Mouse (Mus musculus) cortical plate, adult 2 months (tissue): ENCODE measurements at regions not wholly inside any gene's neighbourhood (a gene's known extent, or its start where the extent isn't known, plus 50 kb on each side); places are given as distances from the start of the nearest gene placed in this dataset.

Experiments
- H3K27ac ChIP-seq: fragments of 200-500 bp; 2 replicates; pipeline ENCODE4 v1.5.1; 2012; ENCODE audit warnings: low read length, control low read depth, inconsistent platforms; ENCODE audit not compliant: insufficient read depth
- H3K4me1 ChIP-seq: fragments of 200-500 bp; 2 replicates; pipeline ENCODE4 v1.6.1; 2011; ENCODE audit warnings: low read length; ENCODE audit not compliant: control insufficient read depth, insufficient read depth
- H3K4me3 ChIP-seq: fragments of 200-500 bp; 2 replicates; pipeline ENCODE4 v1.5.1; 2011; ENCODE audit warnings: mild to moderate bottlenecking, low read length, control low read depth; ENCODE audit not compliant: insufficient read depth
- CTCF ChIP-seq: fragments of 200-500 bp; IDR thresholded peaks from 2 replicates; pipeline ENCODE4 v1.5.1; 2011; ENCODE audit warnings: mild to moderate bottlenecking, control low read depth, low read length; ENCODE audit not compliant: insufficient read depth; ENCODE audit errors: extremely low read depth
- POLR2A ChIP-seq: fragments of 200-500 bp; IDR thresholded peaks from 2 replicates; pipeline ENCODE4 v1.6.1; 2011; ENCODE audit warnings: mild to moderate bottlenecking, low read length, control low read depth; ENCODE audit not compliant: insufficient read depth; ENCODE audit errors: extremely low read depth

DNA sequence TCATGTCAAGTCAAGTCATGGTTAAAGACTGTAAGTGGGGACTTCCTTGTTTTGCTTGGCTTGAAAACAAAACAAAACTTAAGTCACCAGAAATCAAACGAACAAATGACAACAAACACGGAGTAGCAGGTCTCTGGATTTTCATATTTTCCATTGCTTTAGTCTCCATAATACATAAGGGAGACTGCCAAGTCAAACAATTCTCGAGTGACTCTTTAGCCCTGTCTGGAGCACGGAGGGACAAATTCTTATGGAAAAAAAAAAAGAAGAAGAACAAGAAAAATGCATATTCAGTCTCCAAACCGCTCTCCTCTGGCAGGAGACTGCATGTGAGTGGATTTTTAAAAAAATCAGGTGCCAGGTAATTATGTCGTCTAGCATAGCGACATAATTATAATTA, 129.6 kb upstream of the Med14 start:
- Histone ChIP-seq H3K4me1 (no peaks in the 10 kb centered on the region), H3K4me3 (no peak overlapping the region), H3K27ac (no peak overlapping the region)
- TF ChIP-seq POLR2A (no peak), CTCF (no peak)

DNA sequence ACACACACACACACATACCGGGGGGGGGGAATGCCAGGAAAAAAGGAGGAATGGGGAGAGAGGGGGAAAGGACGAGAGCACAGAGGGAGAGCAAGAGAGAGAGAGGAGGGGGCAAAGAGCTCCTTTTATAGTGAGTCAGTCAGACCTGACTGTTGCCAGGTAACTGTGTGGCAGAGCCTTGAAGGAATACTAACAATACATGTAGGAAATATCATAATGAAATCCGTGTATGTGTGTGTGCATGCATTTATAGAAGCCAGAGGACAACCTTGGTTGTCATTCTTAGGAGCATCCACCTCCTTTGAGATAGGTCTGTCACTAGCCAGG, 127.6 kb upstream of the Med14 start:
- no peak overlapping the region for H3K4me3 ChIP-seq
- TF ChIP-seq CTCF (no peak), POLR2A (no peak)

DNA sequence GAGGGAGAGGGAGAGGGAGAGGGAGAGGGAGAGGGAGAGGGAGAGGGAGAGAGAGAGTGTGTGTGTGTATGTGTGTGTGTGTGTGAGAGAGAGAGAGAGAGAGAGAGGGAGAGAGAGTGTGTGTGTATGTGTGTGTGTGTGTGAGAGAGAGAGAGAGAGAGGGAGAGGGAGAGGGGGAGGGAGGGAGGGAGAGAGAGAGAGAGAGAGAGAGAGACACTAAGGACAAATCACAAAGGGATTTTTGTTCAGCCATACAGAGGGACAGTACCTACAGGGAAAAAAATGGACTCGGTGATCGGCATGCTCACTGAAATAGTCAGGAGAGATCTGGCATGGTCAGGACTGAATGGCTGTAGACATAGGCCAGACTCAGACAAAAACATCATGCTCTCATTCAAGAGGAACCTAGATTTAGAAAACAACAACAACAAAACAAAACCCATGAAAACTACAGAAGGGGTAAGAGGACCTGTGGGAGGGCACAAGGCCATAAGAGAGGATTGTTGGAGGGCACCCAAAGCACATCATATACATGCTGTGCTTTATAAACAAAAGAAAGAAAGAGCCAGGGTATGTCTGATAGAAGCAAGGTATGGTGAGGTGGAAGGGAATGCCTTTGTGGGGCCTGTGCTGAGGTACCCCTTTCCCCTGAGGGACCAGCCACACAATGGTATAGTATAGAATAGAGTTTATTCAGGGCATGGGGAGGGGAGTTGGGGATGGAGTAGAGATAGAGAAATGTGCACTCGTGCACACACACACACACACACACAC, 127.0 kb upstream of the Med14 start:
- no peak overlapping the region for H3K4me3 ChIP-seq
- H3K27ac ChIP-seq: no peak overlapping the region; the same call in 1 of the 2 replicates
- H3K4me1 ChIP-seq: no peaks in the 10 kb centered on the region
- TF ChIP-seq CTCF: no peak
- TF ChIP-seq POLR2A: no peak

More for the DNA sequence above, 127.6 kb upstream of the Med14 start:
- H3K27ac ChIP-seq: no peak overlapping the region
- no peaks in the 10 kb centered on the region for H3K4me1 ChIP-seq

DNA sequence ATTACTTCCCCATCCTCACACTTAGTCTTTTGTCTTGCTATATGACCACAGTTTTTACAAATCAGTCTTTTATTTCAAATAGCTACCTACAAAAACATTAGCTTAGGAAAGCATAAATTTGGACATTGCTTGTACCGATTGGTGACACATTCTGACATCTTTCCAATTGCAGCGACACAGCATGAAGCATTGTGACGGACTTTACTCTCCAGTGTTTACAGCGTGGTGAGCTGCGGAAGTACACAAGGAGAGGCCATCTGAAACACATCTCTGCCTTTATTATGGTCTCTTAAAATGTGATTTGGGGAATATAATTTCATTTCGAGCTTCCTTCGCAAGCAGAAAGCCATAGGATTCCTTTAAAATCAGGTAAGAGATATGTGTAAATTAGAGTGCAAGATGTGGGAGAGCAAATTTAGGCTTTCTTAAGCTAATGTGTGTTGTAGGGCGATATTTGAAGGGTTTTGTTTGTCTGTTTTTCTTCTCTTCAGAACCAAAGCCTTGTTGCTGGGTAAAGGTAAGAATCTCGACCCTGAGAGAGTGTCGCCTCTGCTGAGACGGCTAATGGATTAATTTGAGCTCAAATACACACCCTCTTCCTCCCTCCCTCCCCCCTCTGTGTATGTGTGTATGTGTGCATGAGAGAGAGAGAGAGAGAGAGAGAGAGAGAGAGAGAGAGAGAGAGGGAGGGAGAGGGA, 126.3 kb upstream of the Med14 start:
- Histone ChIP-seq H3K27ac (no peak overlapping the region), H3K4me3 (no peak overlapping the region), H3K4me1 (no peaks in the 10 kb centered on the region)
- TF ChIP-seq CTCF (no peak), POLR2A (no peak)

DNA sequence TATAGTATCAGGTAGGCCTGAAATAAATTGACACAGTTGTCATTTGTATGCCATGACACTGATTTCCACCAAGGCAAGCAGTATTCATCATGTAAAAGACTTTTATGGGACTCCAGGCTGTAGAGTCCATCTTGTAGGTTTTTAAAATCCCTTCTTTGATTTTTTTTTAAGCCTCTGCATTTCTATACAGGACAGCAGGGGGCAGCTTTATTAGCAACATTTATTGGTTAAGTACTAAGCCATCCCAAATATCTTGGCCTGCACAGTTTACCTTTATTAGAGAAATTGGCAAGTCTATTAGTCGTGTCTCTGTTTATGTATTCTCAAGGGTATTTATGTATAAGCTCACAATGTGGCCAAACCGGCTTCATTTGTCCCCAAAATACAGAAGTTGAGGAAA, 125.6 kb upstream of the Med14 start:
- no peak overlapping the region for H3K27ac ChIP-seq
- no peak for TF ChIP-seq POLR2A
- H3K4me3 ChIP-seq: no peak overlapping the region
- no peaks in the 10 kb centered on the region for H3K4me1 ChIP-seq

DNA sequence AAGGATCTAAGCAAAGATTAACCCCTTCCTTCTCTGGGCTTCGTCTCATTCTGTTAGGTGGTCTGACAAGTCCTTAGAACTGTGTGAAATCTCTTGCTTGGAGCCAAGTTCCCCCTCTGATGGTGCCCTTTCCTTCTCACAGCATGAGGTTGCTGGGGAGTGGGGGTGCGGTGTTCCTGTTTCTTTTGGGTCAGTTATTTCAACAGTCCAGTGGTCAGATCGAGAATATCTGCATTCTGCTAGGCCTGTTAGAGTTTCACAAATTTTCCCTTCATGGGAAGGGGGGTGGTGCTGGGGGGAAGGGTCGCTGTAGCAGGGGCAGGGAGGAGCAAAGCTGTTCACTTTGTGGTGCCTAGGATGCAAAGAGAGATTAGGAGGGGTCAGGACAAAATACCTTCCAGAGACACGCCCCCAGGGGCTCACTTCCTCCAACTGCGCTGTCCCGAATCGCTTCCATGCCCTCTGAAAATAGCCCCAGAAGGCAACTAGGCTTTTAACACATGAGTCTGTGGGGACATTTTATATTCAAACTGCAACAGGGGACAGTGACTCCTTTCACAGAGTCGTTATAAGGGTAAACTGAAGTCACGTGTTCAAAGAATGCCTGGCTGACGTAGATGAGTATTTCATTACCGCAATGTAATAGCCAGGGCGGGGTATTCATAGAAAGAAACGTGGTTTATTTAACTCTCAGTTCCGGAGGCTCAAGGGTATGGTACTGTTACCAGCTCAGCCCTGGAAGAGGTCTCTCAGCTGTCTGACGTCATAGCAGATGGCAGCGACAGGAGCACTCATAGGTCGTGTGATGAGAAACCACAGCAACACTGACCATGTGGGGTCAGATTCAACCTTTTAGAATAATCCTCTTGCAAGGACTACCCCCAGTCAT, 124.5 kb upstream of the Med14 start:
- H3K4me1 ChIP-seq: no peaks in the 10 kb centered on the region
- H3K4me3 ChIP-seq: no peak overlapping the region
- TF ChIP-seq POLR2A (no peak), CTCF (no peak)
- no peak overlapping the region for H3K27ac ChIP-seq

DNA sequence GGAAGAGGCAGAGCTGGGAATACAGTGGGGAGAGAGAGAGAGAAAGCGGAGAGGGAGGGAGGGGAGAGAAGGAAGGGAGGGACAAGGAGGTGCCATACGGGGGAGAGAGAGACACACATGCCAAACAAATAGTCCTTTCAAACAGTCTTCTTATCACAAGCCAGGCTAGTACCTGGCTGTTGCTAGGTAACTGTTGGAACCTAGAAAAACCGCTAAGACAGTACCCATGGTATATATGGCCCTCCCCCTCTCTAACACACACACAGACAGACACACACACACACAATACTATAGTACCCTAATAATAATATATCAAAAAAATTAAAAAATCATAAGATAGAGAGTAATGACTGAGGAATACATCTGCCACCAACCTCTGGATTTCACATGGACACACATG, 117.4 kb upstream of the Med14 start:
- no peak overlapping the region for H3K4me3 ChIP-seq
- TF ChIP-seq CTCF (no peak), POLR2A (no peak)
- no peak overlapping the region for H3K27ac ChIP-seq
- H3K4me1 ChIP-seq: no peaks in the 10 kb centered on the region

DNA sequence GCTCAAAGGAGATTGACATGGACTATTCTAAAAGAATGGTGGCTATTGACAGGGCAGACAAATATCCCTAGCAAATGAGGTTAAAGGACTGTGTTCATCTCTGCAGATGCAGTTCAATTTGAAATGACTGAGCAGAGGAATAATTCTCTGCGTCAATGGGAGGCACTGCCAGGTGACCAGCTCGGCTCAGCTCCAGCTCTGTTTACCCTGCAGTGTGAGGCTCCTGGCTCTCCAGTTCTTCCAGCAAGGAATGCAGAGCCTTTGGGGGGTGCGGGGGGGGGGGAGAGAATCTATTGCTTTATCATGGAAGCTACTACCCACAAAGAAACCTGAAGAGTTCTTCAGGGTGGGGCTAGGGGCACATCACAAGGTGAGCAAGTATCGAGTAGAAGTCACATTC, 115.6 kb upstream of the Med14 start:
- Histone ChIP-seq H3K4me1 (no peaks in the 10 kb centered on the region), H3K27ac (peak overlapping the region; percentile 45), H3K4me3 (no peak overlapping the region)
- TF ChIP-seq POLR2A: no peak
- no peak for TF ChIP-seq CTCF

DNA sequence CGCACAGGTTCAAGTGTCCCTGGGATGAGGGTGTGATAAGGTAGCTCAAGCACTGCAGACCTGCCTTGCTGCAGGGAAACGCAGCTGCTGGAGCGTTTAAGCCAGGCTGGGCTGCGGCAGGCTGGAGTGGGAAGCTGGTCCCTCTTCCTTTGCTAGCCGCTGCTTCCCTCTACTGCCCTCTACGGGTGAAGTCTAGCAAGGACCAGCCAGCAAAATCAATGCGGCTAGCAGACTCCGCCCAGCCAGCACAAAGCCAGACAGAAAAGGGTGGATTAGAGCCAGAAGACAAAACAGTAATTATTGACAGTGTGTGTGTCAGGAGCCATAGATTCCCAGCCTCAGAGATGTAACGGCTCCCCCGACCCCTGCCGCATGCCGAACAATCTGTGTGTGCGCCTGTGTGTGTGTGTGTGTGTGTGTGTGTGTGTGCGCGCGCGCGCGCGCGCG, 111.8 kb upstream of the Med14 start:
- peak overlapping the region; percentile 27; the same call in 1 of the 2 replicates for H3K27ac ChIP-seq
- no peaks in the 10 kb centered on the region for H3K4me1 ChIP-seq
- TF ChIP-seq POLR2A (peak; percentile 51; the same call in 1 of the 2 replicates), CTCF (peak; percentile 63)
- peak overlapping the region; percentile 40 for H3K4me3 ChIP-seq

DNA sequence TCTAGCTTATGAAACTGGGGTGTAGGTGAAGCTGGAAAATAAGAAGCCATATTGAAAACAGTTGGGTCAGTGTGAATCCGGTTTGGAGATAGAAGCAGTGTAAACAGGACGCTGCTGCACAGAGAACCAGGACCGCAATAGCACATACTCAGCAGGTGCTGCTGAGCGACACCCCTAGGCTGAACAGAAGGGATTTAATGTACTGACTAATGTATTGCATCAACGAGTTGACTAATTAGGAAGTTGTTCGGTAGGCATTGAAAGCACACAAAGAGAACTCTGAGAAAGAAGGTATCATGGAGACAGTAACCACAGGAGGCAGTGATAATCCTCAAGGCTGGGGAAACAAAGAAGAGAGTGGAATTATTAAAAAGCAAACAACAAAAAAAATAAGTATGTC, 111.4 kb upstream of the Med14 start:
- peak overlapping the region; percentile 40 for H3K4me3 ChIP-seq
- H3K4me1 ChIP-seq: no peaks in the 10 kb centered on the region
- peak overlapping the region; percentile 4; the same call in 1 of the 2 replicates for H3K27ac ChIP-seq
- TF ChIP-seq POLR2A: no peak
- TF ChIP-seq CTCF: no peak
